Mouse (Mus musculus) cerebellum, postnatal 25 days (tissue): ENCODE measurements around the gene Ntrk3.

Experiments
- DNase-seq, 2 experiments: peaks; one replicate each; pipeline ENCODE4 v3.0.0; 2021; ENCODE audit warnings: mixed read lengths in 2 of 2

The Ntrk3 gene

DNA sequence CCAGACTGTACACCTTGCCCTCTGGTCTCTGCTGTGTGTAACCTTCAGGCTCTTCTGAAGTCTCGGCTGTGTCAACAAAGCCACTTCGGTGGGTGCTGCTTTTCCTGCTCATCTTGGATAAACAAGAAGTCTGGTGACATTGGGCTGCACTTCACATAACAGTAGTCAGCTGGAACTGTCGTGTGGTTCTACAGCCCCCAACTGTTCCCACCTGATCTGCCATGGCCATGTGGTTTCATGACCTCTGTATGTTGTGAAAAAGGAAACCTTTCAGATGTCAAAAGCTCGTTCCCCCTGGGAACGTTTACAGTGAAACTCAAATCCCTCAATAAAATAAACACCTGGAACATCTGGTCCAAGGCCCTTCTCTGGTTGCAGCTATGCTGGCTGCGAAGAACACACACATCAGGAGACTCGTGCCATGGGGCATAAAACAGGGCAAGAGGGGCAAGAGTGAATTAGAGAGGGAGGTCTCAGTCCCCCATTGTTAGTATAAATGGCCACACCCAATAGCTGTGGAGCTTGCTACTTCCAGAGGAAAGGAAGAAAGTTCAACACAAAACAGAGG is 222.7 kb downstream of the Ntrk3 start:
- DNase-seq, result no peak

DNA sequence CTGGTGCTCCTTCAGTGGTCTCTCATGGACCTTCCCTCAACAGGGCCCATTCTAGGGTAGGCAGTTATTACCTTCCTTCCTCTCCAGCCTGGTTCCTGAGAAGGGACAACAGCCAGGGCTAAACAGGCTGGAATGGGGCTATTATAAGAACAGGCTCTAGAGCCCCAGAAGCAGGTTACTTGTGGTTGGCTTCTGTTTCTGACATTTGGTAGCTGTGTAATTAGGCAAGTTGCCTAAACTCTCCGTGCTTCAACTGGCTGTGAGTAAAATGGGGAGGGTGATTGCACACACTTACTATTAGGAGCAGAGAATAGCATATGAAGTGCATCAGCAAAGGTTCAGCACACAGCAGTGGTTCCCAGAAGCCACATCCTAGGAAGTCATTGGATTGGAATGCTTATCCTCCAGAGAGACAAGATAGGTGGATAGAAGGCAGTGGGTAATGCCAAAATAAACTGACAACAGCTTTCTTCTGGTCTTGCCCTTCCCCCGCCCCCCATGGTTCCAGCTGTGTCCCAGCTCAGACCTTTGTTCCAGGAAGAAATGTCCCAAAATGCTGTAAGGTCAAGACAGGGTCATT is 230.7 kb downstream of the Ntrk3 start:
- peak; percentile 50 to 56 for DNase-seq

DNA sequence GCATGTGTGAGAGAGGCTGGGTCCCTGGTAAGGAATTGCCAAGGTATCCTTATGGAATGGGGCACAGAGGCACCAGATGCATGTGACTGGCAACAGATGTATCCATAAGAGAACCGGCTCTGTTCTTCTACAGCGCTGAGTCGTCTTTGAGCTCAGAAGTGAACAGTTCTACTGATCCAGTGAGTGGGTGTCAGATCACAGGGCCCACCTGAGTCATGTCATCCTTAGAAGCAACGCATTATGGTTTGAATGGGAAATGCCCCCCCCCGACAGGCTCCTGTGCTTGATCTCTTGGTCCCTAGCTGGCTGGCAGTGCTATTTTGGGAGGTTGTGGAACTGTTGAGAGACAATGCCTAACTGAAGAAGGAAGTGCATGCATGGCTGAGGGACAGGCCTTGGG is 236.9 kb downstream of the Ntrk3 start:
- no peak for DNase-seq

DNA sequence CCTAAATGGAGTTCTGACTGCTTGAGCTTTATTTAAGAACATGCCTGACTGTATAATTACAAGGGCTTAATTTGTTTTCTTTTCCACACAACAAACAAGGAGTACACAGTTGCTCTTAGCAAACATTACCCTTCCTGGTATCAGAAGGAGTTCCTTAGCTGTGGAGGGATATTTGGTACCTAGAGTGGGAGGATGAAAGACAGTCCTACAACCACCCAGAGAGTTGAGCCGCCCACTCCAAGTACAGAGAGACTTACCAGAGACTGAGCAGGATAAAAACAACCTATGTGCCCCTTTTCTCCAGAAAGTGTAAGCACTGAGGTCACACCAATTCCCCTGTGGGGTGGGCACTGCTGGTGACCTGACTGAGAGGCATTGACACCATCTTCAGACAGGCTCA is 237.8 kb downstream of the Ntrk3 start:
- DNase-seq, result no peak

DNA sequence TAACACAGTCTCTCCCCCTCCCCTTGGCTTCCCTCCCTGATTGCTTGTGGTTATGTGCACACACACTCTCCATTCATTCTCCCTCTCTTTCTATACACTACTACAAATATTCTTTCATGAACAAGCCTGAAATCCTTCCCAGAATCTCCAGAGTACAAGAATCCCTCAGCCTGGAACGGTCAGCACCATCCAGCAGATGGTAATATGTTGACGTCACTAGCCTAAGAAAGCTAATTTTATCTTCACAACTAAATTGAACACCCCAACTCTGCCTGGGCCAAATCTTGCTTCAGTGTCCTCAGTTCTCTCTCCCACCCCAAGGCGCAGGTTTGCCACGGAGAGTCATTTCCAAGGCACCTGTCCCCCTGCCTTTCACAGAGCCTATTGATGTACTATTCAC is 239.5 kb downstream of the Ntrk3 start:
- DNase-seq, result peak; percentile 33 to 40

DNA sequence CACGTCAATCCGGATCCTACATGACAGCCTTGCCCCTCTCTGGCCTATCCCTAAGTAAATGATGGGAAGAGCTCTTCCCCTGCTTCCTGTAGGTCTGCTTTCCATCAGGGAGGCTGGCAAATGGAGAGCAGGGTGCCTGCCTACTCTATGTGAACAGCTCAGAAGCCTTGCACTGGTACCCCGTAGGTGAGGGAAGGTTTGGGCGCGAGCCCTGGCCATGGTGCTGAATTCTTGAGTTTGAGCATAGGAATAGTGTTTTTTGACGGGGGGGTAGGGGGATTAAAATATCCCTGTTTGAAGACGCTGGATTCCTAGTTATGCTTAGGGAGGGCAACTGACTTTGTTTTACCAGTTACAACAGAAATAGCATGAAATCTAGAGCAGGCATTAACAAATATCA is 240.0 kb downstream of the Ntrk3 start:
- DNase-seq, result no peak

DNA sequence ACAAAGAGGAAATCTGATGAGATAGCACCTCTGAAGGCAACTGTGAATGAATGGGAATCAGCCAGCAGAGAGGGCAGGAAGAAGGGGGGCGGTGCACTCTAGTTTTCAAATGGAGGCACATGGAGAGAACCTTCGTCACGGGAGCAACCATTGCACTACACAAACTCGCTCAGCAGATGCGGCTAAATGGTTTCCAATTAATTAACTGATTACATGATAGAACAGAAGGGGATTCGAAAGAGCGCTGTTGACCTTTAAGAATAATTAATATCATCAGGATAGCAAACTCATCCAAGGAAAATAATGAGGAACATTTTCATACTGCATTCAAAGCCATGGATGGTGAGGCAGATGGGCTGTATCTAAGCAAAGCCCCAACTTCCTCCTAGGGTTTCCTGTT is 244.2 kb downstream of the Ntrk3 start:
- DNase-seq, result no peak

DNA sequence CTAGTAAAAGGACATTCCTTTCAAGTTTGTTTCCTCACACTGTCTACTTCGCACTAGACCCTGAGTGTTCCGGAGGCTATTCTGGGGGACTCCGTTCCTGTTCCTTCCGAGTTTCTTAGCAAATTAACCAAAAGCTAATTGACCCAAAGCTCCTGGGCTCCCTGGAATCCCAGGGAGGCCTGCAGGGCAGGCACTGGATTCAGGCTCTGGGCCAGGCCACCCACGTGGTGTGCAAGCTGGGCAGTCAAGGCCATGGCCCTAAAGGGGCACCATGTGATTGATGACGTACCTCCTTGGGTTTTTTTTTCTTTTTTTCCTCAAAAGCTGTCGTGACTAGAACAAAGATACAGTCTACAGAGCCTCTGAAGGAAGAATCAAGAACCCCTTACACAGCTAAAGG is 246.6 kb downstream of the Ntrk3 start:
- DNase-seq, result peak; percentile 48 to 64

DNA sequence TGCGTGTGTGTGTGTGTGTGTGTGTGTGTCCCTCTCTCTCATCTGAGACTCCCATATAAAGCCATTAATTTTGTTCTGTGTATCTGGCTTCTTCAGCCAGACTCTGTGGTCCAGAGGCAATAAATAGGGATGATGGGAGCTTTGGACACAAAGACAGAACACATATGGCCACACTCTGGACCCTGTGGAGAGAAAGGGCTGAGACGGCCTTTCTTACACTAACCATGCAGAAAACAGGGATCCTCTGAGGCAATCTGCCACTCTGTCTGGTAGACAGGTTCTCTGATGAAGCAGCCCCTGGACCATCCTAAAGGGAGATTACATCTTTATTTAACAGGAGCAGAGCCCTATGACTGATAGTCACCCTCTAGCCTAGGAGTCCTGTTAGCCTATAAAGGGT is 253.5 kb downstream of the Ntrk3 start:
- DNase-seq, result peak in 1 of 2 experiments; percentile 30

DNA sequence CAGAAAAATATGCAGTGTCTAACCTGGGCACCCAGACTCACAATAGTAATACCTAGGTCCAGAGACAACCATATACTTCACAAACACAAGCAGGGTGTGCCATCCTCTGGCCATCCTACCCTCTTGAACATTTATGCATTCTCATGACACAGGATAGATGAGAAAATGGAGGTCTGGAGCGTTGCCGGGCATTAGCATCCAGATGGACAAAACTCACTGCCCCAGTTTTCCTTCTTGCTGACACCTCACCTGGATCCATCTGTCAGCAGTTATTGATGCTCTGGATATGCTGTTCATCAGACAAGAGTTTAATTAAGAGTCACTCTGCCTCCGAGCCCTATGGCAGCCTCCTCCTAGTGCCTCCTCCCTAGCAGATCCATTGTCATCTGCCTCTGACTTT is 254.1 kb downstream of the Ntrk3 start:
- DNase-seq, result peak; percentile 58 to 62

DNA sequence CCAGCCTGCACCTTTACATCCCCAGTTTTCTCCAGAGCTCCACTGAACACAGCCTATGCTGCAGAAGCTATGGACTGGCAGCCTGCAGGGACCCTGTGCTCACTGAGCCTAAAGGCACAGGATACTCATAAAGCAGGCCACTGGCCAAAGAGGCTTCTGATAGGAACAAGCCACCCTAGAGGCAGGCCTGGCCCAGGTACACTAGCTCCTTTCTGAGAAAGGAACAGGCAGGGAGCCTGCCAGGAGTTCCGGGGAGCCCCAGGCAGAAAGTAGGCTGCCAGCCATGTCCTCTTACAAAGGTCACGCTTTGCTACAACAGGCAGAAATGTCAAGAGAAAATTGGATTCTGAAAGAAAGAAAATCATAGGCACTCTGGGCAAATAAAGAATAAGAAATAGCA is 254.8 kb downstream of the Ntrk3 start:
- peak; percentile 73 to 81 for DNase-seq

DNA sequence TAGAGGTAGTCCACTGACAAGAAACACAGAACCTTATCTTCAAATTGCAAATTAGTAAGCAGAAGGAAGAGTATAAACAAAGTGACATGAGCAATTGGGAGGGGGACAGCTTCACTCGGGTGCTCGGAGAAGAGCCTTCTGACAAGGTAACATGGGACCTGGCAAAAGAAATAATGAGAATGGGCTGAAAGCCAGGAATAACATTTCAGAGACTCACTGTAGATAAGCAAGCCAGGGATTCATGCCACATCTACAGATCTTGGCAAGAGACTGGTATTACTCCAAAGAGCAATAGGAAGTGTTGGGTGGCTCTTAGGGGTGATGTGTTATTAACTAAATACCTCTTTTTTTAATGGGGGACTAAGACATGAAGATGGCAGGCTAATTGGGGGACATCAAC is 258.9 kb downstream of the Ntrk3 start:
- DNase-seq, result peak in 1 of 2 experiments; percentile 51

DNA sequence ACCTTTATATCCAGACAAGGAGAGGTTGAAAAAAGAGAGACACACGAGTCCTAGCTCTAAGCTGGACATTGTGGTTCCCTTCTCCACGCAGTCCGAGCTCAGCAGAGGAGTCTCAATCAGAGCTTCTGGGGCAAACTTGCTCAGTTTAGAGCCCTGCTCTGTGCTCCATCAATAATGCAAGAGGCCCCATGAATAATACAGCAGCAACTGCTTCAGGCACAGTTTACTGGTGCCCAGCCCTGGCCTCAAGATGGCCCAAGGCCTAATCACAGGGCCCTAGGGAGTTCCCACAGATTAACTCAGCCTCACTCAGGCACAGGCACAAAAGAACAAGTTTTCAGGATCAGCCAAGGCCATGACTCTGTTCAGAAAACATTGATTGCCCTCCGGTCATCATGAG is 266.1 kb downstream of the Ntrk3 start:
- DNase-seq, result no peak

DNA sequence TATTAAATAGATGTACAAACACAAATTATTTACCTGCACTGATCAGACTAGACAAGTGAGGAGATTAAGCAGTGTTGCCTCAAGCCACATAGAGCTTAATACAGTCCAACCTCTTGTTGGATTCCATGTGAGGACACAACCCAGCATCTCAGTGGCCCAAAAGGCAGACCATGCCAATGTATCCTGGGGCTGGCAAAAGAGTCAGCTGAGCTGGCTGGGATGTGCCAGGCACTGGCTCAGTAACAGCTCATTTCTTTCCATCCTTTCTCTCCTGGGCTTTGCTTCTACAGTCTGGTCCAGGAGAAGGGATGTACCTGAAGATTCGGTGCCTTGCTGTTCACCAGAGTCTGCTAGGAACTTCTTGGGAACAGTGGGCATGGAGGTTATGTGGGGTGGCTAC is 266.5 kb downstream of the Ntrk3 start:
- DNase-seq, result peak; percentile 70 to 73

DNA sequence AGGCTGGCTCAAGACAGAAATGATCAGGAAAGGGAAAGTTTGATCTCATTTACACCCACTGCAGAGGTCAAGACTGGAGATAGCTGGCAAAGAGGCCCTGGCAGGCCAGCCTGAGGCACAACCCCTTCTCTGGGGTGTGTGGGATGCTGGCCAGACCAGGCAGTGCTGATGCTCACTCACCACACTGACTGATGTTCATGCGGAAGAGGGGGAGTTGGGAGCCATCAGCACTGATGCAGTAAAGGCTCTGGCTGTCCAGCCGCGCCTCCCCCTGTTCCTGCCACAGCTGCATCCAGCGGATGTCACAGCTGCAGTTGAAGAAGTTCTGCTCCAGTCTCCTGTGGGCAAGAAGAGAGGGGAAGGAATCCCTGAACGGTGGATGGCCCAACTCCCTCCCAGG is 275.2 kb downstream of the Ntrk3 start:
- no peak for DNase-seq

DNA sequence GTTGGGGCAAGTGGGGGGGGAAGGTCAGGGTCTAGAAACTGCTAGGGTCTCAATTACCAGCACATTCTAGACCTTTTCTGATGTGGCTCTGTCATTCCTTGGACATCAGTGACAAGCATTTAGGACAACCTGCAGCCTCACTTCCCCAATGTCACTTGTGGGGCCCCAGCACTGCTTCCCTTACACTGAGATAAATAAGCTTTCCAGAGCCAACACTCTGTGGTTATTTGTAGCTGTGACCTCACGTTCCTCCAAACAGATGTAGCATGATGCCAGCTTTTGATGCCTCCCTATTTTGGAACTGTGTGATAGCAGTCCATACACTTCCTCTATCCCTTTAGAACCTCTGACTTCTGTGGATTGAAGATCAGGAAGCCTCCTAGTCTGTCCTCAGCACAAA is 278.8 kb downstream of the Ntrk3 start:
- DNase-seq, result no peak

DNA sequence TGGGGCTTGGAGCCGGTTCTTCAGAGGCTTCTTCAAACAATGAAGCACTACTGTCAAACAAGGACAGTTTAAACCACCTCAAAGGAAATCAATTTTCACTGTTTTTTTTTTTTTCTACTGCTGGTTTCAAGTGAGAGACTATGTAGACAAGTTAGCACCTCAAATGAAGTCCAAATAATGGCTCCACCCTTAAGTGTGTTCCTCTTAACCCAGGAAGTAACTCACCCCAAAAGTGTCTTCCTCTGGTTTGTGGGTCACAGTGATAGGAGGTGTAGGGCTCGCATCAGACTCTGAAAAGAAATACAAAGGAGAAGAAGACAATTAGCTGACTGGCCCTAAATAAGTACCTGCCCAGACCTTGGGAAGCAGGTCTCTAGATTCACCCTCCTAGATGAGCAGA is 286.1 kb downstream of the Ntrk3 start:
- DNase-seq, result no peak

DNA sequence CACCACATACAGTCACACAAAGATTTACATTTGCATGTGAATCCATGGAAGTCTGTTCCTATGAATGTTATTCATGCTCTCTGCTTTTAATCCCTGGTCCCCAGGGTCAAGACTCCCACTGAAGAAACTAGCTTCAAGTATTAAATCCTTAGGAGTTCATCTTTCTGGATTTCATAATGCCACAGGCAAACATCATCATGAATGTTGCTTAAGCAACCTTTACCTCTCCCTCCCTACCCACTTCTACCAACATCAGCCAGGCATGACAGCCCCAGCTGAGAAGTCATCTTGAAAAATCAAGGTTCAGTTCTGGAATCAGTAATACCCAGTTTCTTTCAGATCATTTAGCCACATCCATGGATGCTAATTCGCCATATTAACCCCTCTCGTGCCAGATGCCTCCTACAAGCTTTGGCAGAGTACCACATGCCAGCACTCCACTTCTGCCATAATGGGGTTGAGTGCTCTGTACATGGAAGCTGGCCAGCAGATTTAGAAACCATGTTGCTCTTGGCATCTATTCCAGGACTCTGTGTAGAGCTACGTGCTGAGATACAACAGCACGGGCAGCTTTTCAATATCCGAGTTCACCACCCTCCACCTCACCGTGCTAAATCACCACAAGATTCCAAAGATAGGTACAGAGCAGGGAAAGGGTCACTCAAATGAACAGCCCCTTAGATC is 287.8 kb downstream of the Ntrk3 start:
- DNase-seq, result peak; percentile 63 to 71

DNA sequence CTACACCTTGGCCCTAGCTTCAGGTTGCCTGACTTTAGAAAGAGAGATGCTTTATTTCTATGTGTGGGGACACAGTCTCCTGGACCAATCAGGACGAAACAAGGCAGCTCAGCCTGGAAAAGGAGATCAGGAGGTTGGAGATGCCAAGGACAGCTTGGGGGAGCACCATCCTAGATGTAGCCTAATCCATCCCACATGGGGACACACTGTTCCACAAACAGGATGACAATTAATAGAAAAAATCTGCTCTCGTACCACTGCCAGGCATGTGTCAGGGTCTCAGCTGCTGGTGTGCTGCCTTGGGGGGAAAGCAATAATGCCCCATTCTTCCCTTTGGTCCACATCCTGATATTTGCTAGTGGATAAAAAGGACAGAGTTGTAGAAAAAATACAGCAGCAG is 289.0 kb downstream of the Ntrk3 start:
- peak in 1 of 2 experiments; percentile 43 for DNase-seq

DNA sequence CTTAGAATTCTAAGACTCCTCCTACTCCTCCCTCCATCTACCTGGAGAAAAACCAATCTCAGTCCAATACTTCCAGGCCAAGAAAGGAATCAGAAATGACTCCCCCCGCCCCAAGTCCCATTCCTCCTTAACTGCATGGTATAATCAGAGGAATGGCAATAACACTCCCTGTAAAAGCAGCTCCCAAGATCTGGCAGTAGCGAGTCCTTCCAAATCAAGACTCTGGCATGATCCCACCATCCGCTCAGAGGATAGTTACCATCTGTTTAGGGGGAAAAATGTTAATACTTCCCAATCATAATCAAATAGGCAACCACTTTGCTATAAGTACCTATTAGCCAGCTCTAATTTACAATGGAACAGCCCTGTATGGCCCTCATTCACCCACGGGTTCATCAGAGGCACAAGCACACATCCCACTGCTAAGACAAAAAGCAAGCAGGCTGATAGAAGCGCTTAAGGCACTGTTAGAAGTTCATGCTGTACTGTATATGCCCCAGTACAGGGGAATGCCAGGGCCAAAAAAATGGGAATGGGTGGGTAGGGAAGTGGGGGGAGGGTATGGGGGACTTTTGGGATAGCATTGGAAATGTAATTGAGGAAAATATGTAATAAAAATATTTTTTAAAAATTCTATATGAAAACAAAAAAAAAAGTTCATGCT is 294.3 kb downstream of the Ntrk3 start:
- DNase-seq, result peak; percentile 52 to 54

DNA sequence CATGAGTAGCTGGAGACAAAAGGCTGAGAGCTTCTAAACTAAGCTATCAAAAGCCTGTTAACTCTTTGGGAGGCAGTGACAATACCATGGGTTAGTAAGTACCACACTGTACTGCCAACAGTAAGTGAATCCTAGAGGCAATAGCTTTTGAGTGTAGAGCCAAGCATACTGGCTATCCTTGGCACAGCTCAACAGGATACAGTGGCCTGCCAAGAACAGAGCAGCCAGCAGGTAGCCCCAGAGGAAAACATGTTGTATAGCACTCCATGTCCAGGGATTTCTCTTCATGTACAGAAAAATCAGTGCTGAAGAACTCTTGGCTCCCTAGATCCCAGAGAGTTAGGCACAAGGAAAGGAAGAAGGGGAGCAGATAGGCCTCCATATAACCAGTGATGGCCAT is 296.1 kb downstream of the Ntrk3 start:
- DNase-seq, result peak; percentile 87 to 88

DNA sequence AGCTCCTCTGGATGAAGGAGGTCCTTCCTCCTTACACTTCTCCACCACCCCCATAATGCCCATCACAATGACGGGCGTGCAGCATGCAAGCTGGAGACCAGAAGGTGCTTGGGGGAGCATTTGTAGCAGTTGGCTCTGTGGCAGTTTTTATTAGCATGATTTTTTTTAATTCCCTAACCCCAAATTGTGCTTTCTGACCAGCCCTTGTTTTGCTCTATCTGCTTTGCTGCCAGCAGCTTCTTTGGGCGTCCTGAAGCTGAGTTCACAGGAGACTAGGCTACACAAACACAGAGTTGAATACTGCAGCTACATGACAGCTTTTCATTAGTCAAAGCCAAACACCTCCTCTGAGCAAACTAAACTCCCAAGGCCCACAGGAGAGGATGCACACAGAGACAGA is 296.9 kb downstream of the Ntrk3 start:
- peak in 1 of 2 experiments; percentile 40 for DNase-seq

DNA sequence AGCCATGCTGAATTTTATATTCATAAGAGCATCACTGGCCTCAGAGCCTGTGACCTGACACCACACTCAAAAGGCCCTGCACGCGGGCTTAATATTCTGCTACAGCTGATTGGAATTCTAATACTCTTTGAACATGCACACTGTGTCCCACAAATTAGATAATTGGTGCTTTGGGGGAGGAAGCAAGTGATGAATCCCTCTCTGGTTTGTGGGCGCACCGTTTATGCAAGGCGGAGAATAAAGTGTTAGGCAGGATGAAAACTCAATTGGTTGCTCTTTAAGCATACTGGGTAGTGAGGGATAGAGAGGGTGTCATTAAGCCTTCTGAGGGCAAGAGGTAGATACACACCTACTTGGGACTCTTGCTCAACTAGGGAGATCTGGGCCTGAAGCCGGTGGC is 297.3 kb downstream of the Ntrk3 start:
- peak in 1 of 2 experiments; percentile 24 for DNase-seq
